Mouse (Mus musculus) left cerebral cortex, adult 11 months (tissue): ENCODE measurements at regions not wholly inside any gene's neighbourhood (a gene's known extent, or its start where the extent isn't known, plus 50 kb on each side); places are given as distances from the start of the nearest gene placed in this dataset.
"Not testable (repeated sequence)": the region's sequence is repeated elsewhere in the genome, so short reads cannot be mapped to it uniquely, and the experiment has no call there.

Experiments
- DNase-seq: peaks from one replicate; pipeline ENCODE4 v3.0.0; 2022; ENCODE audit warnings: low spot score

GRCm38 (mm10) chr17:4563641-4564040, 430.5 kb upstream of the Arid1b start:
- no peak for DNase-seq

GRCm38 (mm10) chr17:4576883-4577282, 417.2 kb upstream of the Arid1b start:
- DNase-seq: no peak

- DNase-seq: no peak
Measured at GRCm38 (mm10) chr17:4581851-4582250, 412.3 kb upstream of the Arid1b start.

DNA sequence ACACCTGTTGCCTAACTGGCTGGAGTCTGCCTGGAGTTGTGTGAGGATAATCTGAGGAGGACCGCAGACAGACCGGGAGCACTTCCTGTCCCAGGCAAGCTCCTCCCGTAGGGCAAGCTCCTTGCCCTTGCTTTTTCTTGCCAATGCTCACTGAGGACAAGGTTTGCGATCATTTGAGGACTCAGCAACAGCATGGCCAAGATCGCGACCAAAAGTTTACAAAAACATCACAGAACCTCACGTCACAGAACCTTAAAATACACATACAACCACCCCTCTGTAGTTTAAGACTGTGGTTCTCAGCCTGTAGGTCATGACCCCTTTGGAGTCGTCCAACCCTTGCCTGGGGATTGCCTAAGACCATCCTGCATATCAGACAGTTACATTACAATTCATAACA, 383.7 kb upstream of the Arid1b start:
- DNase-seq: no peak

- no peak for DNase-seq
Measured at GRCm38 (mm10) chr17:4610993-4611392, 383.1 kb upstream of the Arid1b start.

DNA sequence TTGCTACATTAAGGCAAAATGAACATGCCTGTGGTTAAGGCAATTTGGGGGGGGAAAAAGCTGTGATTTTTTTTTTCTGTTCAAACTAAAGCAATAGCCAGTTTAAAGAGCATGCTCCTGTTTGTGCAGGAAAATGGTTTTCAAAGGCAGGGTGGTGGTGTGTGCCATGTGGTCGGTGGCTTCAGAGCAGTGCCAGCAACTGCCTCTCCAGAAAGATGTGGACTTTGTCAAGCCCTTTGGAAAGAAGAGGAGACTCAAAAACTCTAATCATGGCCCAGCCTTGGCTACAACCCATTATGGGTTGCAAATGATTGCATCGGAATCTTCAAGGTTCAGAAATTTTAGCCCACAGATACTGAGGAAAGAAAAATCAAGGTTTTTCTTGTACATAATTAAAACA, 382.4 kb upstream of the Arid1b start:
- DNase-seq: no peak

DNA sequence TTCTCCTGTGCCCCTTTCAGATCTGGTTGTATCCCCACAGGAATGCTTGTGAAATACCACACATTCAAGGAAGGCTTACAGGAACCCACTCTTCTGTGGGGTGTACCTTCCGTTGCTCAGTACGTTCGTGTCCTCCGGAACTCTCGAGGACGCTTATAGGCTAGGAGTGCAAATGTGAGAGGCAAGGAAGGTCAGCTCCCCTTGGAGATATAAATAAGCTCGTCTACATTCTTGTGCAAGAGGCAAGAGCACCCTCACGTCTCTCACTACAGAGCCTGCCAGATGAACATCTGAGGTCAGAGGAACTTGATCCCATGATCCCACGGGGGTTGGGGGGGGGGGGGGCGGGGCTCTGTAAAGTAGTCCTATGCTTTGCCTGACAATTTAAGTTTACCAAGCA, 382.0 kb upstream of the Arid1b start:
- DNase-seq: no peak

- DNase-seq: no peak
Measured at GRCm38 (mm10) chr17:4612741-4613140, 381.4 kb upstream of the Arid1b start.

DNA sequence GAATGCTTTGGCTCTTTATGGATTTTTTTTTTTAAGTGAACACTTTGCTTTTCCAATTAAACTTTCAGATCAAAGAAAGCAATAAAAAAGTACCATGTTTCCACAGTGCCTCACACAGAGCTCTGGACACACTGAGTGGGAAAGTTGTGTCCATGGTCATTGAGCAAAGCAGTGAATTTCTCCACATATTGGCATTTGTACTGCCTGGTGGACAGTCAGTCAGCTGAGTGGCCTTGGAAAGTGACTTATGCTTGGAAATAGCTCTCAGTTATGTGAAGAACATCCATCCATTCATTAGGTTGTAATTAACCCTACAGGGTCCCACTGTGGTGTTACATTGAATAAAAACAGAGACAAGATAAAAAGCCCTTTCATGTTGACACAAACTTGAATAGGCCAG, 373.8 kb upstream of the Arid1b start:
- no peak for DNase-seq

DNA sequence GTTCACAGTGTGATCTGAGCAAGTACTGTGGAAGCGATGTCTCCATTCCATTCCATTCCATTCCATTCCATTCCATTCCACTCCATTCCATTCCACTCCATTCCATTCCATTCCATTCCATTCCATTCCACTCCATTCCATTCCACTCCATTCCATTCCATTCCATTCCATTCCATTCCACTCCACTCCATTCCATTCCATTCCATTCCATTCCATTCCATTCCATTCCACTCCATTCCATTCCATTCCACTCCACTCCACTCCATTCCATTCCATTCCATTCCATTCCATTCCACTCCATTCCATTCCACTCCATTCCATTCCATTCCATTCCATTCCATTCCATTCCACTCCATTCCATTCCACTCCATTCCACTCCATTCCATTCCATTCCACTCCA, 368.0 kb upstream of the Arid1b start:
- not testable (repeated sequence) for DNase-seq

- DNase-seq: no peak
Measured at GRCm38 (mm10) chr17:4627542-4627941, 366.6 kb upstream of the Arid1b start.

DNA sequence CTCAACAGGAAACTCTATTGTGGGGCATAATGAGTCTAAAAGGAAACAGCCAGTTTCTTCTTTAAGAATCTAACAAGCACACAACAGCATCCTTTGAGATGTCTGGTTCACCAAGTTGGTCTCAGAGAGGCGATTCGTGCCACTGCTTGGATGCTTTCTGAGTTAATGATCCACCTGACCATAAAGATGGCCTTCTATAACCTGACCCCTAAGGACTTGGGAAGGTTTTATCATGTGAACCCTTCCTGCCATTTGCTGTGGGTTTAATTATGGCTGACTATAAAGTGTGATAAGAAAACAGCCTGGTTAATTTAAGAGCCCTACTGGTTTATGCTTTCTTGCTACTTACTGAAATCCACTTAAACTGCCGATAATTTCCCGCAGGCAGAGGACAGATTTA, 363.0 kb upstream of the Arid1b start:
- DNase-seq: no peak

GRCm38 (mm10) chr17:4632506-4632905, 361.6 kb upstream of the Arid1b start:
- DNase-seq: no peak

DNA sequence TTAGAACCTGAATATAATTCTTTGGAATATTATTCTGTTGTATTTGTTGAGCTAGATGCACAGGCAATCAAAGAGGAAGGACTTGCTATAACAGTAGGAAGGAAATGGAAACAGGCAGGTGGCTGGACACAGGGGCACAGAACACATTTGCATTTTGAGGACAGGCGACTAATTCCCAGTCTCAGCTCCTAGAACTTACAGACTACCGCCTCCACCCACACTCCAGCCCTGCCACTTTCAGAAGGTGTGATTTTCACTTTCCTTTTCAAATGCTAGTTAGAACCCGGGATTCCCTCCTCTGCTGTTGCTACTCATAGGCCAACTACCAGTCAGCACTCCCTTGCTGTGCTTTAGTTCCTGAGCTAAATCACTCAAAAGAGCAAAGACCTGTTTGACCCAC, 360.4 kb upstream of the Arid1b start:
- DNase-seq: peak; percentile 7

- no peak for DNase-seq
Measured at GRCm38 (mm10) chr17:4636796-4637353, 357.3 kb upstream of the Arid1b start.

- no peak for DNase-seq
Measured at GRCm38 (mm10) chr17:4639531-4639930, 354.6 kb upstream of the Arid1b start.

DNA sequence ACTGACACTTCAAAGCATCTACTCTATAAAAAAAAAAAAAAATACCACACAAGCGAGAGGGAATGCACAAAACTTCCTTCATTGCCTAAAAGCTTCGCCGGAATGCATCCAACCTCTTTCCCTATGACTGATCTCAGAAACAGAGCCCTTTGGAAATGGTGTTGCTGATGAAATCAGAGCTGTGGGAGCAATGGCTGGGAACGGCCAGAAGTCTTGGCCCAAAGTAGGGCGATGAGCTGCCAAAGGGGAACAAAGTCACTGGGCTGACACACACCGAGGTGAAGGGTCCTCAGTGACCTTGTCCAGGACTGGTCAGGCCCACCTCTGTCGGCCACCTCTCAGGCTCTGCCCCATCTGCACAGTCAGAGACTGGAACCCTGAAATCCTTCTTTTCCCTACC, 353.6 kb upstream of the Arid1b start:
- no peak for DNase-seq

DNA sequence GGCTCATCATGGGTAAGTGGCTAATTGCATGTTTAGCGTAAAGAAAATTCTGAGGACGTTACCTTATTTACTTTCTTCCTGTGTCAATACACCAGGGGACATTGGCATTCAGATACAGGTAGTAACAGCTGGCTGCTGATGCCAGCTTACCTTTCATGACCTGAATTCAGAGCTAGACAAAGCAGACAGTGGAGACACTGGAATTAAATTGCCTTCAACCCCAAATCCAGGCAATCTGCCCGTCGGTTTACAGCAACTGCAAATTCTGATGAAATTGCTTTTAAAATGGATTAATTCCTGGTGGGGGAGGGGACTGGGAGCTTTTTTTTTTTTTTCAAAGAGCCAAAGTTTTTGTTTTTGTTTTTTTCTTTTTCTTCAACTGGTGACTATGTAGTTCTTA, 353.0 kb upstream of the Arid1b start:
- DNase-seq: no peak

DNA sequence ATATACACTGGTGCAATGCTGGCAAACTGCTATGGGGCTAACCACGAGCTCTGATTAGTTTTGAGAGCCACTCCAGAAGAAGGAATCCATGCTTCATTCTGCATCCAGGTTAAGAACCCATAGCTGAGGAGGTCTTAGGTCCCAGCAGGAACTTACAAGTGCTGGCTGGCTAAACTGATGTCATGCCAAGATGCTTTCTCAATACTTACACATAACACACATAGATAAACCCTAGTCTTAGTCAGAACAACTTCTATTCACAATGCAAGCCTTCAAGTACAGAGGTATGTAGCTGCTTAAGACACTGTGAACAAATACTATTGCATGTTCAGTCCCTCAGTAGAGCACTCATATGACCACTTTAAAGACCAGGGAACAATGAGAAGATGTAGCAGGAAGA, 352.1 kb upstream of the Arid1b start:
- no peak for DNase-seq

DNA sequence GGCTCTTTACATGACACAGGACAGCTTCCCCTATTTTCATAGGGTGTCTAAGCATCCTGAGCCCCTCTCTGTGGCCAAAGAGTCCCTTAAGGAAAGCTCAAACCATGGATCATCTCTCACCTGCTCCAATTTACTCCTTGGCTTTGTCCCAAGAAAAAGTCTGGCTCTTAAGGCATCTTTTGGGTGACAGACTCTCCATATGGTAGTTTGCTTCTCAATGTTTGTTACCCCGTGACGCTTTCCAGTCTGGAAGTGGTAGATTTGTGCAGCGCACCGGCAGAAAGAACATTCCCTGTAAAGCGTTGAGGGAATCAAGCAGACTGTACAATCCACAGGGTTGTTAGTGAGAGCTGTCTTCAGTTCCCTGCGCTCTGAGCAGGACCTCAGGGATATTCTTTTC, 350.8 kb upstream of the Arid1b start:
- no peak for DNase-seq

- DNase-seq: no peak
Measured at GRCm38 (mm10) chr17:4648603-4649002, 345.5 kb upstream of the Arid1b start.

DNA sequence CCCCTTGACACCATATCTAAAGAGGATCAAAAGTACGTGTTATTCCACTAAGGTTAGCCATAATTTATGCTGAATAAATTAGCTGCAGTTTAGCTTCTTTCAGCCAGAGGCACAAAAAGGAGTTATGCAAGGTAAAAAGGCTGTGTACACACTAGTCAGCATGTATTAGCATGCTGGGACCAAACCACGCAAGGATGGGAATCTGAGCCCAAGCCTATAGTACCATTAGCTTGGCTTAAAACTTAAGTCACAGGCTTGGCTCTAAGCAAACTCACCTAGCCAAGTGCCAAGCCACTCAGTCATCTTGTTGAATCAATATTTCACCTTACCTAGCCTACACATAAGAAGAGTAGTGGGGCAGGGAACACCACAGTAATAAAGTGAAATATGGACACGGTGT, 339.9 kb upstream of the Arid1b start:
- no peak for DNase-seq

DNA sequence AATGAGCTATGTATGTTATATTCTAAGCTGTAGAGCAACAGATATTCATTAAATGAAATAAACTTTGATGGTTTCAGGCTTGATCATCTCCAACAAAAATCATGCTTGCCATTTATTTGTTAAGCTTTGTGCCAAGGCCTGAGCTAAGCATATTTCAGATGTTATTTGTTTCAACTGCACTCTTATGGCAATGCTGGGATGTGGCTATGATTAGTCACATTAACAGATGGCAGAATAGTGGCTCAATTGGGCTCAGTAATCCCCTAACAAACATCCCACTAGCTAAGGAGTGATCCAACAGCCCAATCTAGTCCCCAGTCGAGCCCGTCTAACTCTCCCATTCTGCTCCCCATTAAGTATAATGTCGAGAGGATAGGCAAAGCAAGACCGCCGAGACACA, 332.1 kb upstream of the Arid1b start:
- no peak for DNase-seq

GRCm38 (mm10) chr17:4668511-4668910, 325.6 kb upstream of the Arid1b start:
- no peak for DNase-seq

DNA sequence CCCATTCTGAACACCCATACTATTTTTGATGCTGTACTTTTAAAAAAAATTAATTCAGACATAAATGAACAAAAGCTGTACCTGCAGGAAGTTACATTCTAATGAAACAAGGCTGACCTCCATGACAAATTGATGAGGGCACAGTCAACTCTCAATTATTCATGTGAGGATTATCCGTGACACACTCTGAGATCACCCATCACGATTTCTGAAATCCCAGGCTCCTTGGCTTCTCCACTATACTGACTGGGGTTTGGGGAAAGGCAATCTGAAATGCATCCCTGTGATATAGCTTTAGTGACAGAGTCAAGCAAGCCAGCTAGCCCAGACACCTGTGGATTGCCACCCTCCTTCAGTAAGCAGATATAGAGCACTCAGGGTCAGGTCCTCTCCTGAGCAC, 320.9 kb upstream of the Arid1b start:
- DNase-seq: no peak
